Mouse (Mus musculus) frontal cortex, adult (tissue): ENCODE results near the gene Fgfr1op.
"Not testable (repeated sequence)": the region's sequence is repeated elsewhere in the genome, so short reads cannot be mapped to it uniquely, and the experiment has no call there.

Experiments
- ATAC-seq: cut with Nextera tagmentation; 2 replicates; pipeline ENCODE4 v1.9.2; 2017; ENCODE audit warnings: mild to moderate bottlenecking, moderate library complexity, mixed read lengths; ENCODE audit not compliant: low TSS enrichment

Gene Fgfr1op

GRCm38 (mm10) chr17:8167436-8167835 is 2.1 kb downstream of the Fgfr1op start:
- ATAC-seq, result not testable (repeated sequence)

GRCm38 (mm10) chr17:8170331-8170730 is 5.0 kb downstream of the Fgfr1op start:
- no peak for ATAC-seq

GRCm38 (mm10) chr17:8171081-8171480 is 5.8 kb downstream of the Fgfr1op start:
- no peak for ATAC-seq

GRCm38 (mm10) chr17:8177090-8177489 is 11.8 kb downstream of the Fgfr1op start:
- no peak for ATAC-seq

GRCm38 (mm10) chr17:8183815-8184214 is 18.5 kb downstream of the Fgfr1op start:
- ATAC-seq, result no peak

GRCm38 (mm10) chr17:8184217-8184616 is 18.9 kb downstream of the Fgfr1op start:
- no peak for ATAC-seq

- ATAC-seq, result peak; percentile 55; the same call in 1 of the 2 replicates
Measured at GRCm38 (mm10) chr17:8193678-8194077, 28.4 kb downstream of the Fgfr1op start.

GRCm38 (mm10) chr17:8195685-8196376 is 30.5 kb downstream of the Fgfr1op start:
- no peak for ATAC-seq

- ATAC-seq, result peak; percentile 72; the same call in 1 of the 2 replicates
Measured at GRCm38 (mm10) chr17:8197652-8198051, 32.4 kb downstream of the Fgfr1op start.

GRCm38 (mm10) chr17:8199067-8199935 is 34.0 kb downstream of the Fgfr1op start:
- no peak for ATAC-seq

GRCm38 (mm10) chr17:8199936-8200330 is 34.6 kb downstream of the Fgfr1op start:
- no peak for ATAC-seq

- no peak for ATAC-seq
Measured at GRCm38 (mm10) chr17:8203487-8203886, 38.2 kb downstream of the Fgfr1op start.

GRCm38 (mm10) chr17:8205221-8205631 is 39.9 kb downstream of the Fgfr1op start:
- ATAC-seq, result not testable (repeated sequence)

- ATAC-seq, result no peak
Measured at GRCm38 (mm10) chr17:8206691-8207090, 41.4 kb downstream of the Fgfr1op start.

GRCm38 (mm10) chr17:8209696-8210095 is 44.4 kb downstream of the Fgfr1op start:
- no peak for ATAC-seq

- ATAC-seq, result no peak
Measured at GRCm38 (mm10) chr17:8210170-8210569, 44.9 kb downstream of the Fgfr1op start.

GRCm38 (mm10) chr17:8210675-8211074 is 45.4 kb downstream of the Fgfr1op start:
- ATAC-seq, result no peak

GRCm38 (mm10) chr17:8211399-8211798 is 46.1 kb downstream of the Fgfr1op start:
- no peak for ATAC-seq

- no peak for ATAC-seq
Measured at GRCm38 (mm10) chr17:8214369-8214768, 49.1 kb downstream of the Fgfr1op start.

GRCm38 (mm10) chr17:8215016-8215745 is 49.9 kb downstream of the Fgfr1op start:
- no peak for ATAC-seq

GRCm38 (mm10) chr17:8223225-8223624 is 57.9 kb downstream of the Fgfr1op start:
- no peak for ATAC-seq

GRCm38 (mm10) chr17:8224072-8224471 is 58.8 kb downstream of the Fgfr1op start:
- ATAC-seq, result no peak
